Mouse (Mus musculus) kidney, postnatal 4 days (tissue): ENCODE results near the gene Afm.

Experiments used
- DNase-seq, 2 experiments: peaks; one replicate each; pipeline ENCODE4 v3.0.0; 2021; ENCODE audit warnings: mixed read lengths in 2 of 2

The Afm gene

DNA sequence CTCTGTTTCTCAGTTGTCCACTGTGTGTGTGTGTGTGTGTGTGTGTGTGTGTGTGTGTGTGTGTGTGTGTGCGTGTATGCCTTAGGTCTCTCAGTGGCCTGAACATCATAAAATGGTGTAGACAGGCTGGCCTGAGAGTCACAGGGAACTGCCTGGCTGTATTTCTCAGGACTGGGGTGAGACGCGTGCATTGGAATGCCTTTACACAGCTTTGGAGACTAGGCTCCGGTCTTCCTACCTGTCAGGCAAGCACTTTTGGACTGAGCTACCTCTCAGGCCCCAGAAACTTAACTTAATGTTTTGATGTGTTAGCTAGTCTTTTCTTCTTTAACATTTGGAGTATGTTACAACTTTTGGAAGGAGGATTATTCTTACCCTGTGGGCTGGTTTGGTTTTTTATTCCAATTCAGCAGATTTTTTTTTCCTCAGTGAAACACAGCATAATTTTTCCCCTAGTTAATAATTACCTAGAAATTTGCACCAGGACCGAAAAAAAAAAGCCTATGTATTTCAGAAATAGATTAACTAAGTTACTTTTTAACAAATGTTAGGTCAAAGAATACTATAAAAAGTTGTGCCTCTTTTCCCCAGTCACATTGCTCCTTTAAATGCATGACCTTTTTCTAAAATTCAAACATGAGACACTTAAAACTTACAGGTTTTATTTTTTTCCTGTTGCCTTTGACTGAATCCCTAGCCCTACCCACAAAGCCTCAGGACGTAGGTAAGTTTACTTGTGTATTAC, at the start of gene Afm:
TSS of gene Afm (plus strand) at position 577 of the 745 bp plus-strand sequence.
- DNase-seq, result peak; percentile 29 to 46

DNA sequence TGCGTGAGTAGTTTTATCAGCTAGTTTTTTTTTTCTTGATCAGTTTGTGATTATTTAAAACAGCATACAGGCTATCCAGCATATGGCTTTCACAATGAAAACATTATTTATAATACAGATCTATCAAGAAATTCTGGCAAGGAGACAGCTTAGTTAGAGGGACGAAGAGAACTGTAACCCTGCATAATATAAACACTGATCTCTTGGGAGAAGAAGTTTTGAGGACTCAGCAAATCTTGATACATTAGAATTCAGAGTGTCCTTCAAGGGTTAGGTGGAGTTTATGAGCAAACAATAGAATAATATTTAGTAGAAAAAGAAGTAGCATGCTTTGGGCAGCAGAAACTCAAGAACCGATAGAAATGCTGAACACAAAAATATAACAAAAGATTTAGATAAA, 47.9 kb upstream of the Afm start:
- DNase-seq, result no peak

DNA sequence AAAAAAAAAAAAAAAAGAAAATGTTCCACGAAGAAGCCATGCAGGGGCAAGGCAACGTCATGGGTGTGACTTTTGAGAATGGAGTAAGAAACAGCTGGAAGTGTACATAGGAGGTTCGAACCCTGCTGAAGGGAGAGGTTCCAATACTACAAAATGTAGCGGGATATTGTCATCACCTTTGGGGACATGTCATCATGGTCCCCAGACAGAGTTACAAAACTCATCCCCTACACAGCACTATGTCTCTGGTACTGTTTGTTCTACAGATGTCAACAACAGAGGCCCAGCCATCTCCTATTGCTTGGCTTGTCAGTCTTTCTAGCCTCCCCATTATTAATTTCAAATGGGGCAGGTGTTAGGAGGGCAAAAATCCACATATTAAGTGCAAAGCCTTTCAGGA, 44.8 kb upstream of the Afm start:
- no peak for DNase-seq

DNA sequence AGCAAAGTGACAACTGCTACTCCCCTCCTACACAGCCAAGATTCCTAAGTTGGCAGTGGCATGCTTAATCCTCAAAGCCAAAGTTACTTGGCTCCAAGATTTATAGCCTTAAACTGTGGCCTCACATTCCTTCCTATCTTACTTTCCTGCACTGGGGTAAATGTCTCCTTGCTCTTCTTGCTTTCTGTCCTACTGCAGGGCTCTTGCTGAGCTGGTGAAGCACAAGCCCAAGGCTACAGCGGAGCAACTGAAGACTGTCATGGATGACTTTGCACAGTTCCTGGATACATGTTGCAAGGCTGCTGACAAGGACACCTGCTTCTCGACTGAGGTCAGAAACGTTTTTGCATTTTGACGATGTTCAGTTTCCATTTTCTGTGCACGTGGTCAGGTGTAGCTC, 44.4 kb upstream of the Afm start:
- no peak for DNase-seq

DNA sequence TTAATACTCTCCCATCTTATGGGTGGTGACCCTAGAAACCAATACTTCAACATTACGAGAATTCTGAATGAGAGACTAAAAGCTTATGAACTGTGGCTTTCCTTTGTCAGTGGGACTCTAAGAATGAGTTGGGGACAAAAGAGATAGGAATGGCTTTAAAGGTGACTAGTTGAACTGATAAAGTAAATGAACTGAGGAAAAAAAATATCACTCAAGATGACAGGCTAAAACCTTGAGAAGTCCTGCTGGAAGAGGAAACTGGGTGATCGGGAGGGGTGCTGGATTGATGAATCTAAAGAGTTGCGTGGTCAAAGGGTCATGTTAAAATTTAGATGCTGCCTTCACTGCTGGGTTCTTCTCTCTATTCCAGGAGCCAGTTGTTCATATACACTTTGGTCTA, 42.0 kb upstream of the Afm start:
- no peak for DNase-seq

DNA sequence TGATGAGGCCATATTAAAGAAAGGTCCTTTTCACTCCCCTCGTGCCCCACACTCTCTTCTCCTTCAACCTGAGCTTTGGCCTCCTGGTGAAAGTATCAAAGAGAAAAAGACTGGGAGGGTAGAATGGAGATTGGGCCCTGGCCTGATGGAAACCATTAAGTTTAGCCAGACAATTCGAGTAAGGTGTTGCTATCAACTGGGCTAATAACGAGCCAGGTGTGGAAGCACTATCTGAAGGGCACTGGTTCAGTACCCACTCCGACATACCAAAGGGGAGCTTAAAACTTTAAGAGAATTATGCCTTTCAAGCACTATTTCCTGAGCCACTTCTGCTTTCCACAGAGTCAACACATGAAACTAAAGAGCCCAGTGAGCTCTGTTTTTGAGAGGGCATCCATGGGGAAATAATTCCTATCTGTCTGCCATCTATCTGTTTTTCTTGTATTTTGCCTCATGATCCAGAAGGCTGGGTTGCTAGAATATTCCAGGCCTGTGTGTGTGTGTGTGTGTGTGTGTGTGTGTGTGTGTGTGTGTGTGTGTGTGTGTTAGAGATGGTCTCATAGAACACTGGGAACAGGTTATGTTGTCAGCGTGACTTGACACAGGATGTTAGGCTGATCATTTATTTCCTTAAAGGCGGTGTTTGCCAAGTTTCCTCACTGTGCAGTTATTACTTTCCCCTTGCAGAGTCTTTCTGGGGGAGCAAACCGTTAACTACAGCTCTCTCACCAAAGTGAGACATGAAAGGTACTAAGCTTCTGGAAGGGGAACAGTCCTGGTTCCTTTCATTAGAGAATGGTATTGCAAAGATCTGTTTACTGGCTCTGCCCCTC, 41.2 kb upstream of the Afm start:
- DNase-seq, result no peak

DNA sequence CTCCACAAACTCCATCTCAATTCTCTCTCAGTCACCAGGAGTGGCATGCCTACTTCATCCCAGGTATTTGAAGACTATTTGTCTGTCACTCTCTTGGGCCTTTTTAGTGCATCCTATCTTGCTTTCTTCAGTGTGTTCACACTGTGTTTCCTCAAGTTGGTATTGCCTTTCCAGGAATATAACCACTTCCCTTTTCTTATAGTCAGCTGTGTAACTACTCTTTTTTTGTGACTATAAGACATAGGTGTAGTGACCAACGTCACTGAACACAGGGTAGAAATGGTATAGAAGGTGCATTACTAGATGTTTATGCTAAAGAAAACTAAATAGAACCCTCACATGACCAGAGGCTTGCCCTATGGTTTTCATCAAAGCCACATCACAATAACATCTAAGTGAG, 39.8 kb upstream of the Afm start:
- no peak for DNase-seq

DNA sequence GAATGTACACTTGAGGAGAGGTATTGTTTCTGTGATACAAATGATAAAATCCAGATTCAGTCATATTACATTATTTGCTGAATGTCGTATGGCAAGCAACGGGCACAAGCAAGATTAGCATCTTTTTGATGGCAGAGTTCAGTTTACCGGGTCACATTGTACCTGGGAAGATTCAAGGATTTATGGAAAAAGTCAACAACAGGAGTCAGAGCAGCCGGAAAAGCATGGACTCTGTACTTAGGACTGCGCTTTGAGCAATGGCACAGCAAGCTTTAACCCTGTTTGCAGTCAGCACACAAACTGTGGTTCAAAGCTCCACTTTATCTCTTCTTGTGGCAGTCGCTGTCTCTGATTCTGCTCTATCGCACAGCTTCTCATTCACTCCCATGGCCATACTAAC, 33.1 kb upstream of the Afm start:
- DNase-seq, result no peak

DNA sequence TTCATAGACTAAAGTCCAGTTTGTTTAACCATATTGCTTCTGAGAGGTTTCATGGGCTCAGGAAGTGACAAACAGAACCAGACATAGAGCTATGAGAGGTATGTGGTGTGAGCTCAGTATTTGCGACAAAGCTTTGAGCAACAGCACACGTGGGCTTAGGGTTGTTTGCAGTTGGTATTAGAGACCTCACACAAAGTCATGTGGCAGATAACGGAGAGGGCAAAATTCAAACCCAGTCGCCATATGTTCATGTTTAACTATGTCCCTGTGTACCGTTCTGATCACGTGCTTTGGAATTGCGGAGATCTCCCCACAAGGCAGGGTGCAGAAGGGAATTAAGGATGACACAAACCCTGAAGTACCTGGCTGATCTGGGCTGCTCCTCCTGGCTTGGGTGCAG, 30.4 kb upstream of the Afm start:
- DNase-seq, result no peak

DNA sequence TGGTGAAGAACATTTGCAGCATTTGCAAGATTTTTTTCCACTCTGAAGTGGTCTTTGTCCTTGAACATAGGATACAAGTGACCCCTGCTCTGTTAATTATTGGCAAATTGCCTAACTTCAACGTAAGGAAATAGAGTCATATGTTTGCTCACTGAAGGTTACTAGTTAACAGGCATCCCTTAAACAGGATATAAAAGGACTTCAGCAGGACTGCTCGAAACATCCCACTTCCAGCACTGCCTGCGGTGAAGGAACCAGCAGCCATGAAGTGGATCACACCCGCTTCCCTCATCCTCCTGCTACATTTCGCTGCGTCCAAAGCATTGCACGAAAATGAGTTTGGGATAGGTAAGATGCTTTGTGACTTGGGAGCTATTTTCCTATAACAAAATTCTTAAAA, 28.2 kb upstream of the Afm start, which contains the start of gene Afp:
TSS of gene Afp (plus strand) at position 220 of the 400 bp plus-strand sequence.
- no peak for DNase-seq

DNA sequence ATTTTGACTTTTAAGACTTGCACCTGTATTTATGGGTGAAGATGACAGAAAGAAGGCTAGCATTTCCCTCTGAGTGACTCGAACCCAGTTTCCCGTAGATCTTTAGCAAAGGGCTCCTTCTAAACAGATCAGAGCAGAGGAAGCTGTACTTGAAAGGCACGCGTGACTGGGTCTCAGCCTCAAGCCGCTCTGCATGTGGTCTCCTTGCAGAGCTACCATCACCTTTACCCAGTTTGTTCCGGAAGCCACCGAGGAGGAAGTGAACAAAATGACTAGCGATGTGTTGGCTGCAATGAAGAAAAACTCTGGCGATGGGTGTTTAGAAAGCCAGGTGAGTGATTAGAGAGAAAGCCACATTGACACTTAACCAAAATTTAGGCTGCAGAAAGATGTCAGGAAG, 26.3 kb upstream of the Afm start:
- DNase-seq, result no peak

DNA sequence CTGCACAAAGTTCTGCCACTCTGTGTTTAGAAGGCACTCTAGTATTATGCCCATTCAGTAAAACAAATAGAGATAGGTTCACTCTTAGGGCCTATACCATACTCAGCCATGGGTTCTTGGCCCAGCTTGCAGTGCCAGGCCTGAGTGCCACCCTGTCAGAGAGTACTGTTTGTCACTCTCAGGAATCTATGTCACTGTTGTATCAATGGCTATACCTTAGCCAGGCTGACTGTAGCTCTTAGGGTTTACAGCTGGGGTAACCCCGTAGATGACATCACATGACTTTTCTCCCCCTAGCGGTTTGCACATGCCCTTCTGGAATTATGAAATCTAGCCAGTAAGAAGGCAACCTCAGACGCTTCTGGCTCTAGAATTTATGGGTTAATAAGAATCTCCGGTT, 24.4 kb upstream of the Afm start:
- no peak for DNase-seq

DNA sequence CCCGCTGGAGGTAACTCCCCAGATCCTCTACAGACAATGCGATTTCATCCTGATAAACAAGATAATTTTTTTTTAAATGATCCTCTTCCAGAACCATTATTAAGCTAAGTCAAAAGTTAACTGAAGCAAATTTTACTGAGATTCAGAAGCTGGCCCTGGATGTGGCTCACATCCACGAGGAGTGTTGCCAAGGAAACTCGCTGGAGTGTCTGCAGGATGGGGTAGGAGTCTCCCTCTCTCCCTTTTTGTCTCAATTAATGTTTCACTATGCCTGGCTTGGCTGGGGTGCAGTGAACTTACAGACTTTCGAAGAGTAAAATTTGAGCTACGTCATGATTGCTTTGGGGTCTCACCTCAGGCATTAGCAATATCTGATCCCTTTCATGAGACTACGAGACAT, 19.2 kb upstream of the Afm start:
- DNase-seq, result no peak

DNA sequence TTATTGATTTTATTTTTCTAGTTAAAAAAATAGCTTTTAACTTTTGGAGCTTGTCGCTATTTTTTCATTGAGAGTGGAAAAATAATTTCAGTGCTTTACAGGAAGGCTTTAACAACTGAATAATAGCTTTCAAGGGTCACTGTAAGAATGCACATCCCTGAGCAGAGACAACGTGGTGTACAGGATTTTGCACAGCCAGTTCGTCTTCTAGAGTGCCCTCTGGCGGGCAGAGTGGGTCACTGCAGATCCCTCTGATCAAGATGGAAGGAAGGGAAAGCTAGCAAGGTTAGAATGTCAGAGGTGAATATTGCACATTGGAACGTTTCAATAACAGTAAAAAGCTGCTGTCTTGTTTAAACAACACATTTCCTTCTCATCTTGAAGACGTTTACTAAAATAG, 18.0 kb upstream of the Afm start:
- peak; percentile 88 for DNase-seq

DNA sequence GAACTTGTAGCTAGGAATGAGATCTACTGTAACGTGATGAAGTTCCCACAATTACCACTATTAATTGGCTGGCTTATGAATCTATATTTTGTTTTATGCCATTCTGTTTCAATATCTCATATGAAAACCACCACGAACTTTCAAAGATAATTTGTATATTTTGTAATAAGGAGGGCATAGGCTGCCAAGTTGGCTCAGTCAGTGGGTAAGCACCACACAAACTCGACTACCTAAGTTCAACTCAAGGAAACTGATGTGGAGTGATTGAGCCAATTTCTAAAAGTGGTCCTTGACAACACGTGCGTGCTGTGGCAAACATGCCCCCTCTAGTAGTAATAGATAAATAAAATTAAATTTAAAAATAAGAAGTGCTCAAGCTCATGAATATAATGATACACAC, 17.0 kb upstream of the Afm start:
- DNase-seq, result no peak

DNA sequence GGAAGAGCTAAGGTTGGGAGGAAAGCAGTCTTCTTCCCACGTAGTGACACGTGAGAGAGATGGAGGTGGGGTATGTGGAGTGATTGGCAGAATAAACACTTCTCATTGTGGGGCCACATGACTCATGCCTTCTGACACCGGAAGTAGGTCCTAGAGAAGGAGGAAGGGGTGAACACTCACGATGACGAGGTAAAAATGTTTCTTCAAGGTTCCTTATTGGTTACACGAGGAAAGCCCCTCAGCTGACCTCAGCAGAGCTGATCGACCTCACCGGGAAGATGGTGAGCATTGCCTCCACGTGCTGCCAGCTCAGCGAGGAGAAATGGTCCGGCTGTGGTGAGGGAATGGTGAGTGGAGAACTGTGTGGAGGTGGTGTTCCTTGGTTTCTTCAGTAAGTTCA, 14.0 kb upstream of the Afm start:
- no peak for DNase-seq

DNA sequence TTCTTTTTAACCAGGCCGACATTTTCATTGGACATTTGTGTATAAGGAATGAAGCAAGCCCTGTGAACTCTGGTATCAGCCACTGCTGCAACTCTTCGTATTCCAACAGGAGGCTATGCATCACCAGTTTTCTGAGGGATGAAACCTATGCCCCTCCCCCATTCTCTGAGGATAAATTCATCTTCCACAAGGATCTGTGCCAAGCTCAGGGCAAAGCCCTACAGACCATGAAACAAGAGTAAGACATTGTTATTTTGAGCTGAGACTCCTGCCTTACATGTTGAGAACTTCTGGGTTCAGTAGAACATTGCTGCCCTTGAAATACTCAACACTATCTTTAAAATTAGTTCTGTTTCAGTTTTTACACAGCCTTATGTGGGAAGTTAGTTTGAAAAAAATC, 12.2 kb upstream of the Afm start:
- DNase-seq, result no peak

DNA sequence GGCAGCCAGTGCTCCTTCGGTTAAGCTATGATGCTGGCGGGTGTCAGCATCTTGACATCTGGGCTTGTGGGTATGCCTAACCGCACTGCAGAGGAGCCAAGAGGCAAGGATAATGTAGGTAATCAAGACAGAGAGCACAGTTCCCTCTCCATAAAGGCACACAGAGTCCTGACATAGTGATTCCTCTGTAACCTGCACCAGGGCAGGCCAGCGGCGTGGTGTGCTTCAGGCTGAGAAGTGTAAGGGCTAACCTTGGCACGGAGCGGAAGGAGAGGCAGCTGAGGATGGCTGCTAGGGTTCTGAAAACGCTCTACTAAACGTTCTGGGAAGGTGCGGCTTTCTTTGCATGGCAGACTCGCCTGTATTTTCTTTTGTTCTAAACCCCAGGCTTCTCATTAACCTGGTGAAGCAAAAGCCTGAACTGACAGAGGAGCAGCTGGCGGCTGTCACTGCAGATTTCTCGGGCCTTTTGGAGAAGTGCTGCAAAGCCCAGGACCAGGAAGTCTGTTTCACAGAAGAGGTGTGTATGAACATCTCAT, 11.3 kb upstream of the Afm start:
- DNase-seq, result peak; percentile 36 to 48

DNA sequence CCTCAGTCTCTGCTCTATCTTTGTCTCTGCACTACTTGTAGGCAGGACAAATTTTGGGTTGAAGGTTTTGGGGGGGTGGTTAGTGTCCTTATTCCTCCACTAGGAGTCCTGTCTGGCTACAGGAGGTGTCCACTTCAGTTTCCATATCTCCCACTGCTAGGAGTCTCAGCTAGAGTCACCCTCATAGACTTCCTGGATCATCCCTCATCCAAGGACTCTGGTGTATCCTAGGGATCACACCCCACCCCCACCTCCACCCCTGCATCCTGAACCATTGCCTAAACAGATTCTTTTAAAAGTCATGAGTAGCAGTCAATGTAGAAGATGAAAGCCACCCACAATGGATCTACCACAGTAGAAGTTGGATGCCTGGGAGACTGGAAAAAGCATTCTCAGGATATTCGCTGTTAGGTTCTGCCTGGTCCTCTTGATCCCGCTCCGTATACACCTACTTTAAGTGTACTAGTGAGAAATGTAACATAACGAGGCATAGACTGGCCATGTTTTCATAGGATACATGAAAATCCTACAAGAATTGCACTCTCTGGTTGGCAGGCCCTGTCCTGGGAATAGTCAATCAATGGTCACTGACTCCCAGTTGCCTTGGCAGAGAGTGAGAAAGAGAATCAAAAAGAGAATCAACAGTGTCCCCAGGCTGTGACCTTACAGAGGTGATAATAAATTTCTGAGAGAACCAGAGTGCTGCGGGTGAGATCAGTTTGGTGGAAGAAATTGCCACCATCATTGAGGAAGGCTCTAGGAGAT, 8.7 kb upstream of the Afm start:
- no peak for DNase-seq

DNA sequence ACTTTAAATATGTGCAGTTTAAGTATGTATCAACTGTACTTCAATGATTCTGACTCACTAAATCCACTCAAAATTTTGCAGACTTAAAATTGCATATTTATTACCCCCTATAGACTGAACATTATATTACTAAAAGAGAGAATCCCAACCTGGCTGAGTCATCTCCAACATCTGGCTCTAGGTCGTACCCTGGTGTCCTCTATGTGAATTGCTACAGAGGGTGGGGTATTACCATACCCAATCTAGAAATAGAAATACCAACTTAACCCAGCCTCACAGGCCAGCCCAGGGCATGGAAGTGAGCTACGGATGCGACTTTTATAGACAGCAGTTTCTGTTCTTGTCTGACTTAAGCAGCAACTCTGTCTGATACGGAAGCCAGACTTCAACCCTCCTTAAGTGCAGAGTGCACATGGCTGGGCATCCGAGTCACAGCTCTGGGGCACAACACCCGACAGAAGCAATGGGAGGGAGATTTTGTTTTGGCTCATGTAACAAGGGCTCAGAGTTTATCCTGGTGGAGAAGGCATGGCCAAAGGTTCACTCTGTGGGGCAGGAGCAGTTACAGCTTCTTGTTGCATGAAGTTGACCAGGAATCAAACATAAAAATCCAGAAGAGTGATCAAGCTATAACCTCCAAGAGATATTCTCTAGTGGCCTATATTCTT, 6.3 kb upstream of the Afm start:
- DNase-seq, result no peak

DNA sequence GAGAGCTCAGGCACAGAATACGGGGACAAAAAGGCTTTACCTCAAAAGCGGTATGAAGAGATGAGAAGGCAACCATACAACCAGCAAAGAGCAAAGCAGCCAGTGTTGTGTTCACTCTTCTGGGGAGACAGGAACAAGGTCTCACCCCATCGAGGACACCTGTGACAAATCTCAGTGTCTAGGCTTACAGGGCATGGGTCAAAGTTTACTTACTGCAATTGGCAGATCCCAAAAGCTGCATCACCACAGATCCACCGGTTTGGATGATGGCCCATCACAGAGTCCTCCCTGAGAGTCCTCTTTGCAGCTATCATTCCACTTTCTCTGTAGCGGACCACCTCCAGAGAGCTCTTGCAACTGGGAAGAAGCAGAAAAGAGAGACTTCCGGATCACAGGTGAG, 3.2 kb upstream of the Afm start:
- no peak for DNase-seq

DNA sequence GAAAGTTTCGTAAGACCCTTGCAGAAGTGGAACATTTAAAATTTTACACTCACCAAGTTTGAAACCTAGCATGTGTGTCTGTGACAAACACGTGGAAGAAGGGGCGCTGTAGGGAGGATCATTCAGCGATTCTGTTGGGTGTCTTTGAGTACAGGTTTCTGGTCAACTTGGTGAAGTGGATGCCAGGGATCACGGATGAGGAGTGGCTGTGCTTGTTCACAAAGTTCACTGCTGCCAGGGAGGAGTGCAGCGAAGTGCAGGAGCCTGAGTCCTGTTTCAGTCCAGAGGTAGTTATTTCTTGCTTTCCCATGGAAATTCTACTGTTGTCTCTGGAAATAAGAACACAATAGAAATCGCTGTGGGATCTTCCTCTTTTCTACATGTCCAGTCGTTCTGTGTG, 32.5 kb downstream of the Afm start:
- no peak for DNase-seq

DNA sequence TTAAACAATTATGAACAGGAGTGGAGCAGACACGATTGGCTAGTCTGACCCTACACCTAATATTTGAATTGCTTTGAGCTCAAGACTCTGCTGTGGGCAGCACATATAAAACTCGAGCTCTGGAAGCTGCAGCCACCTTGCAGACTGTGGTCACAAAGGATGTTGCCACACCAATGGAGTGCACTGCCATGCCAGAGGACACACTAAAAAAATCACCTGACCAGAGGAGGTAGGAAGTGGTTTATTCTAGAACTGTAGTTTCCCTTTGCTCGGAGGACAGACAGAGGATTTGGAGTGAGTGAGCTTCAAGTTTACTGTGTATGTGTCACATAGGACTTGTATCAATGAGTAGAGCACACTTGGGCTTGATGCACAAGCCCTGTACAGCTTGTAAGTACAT, 37.3 kb downstream of the Afm start:
- no peak for DNase-seq
